Mouse (Mus musculus) thymus, postnatal 4 days (tissue): ENCODE results near the gene Asic2.

Source experiments
- DNase-seq: peaks from one replicate; pipeline ENCODE4 v3.0.0; 2021

Gene Asic2

GRCm38 (mm10) chr11:80961326-80961725 is 1006.9 kb downstream of the Asic2 start:
- no peak for DNase-seq

DNA sequence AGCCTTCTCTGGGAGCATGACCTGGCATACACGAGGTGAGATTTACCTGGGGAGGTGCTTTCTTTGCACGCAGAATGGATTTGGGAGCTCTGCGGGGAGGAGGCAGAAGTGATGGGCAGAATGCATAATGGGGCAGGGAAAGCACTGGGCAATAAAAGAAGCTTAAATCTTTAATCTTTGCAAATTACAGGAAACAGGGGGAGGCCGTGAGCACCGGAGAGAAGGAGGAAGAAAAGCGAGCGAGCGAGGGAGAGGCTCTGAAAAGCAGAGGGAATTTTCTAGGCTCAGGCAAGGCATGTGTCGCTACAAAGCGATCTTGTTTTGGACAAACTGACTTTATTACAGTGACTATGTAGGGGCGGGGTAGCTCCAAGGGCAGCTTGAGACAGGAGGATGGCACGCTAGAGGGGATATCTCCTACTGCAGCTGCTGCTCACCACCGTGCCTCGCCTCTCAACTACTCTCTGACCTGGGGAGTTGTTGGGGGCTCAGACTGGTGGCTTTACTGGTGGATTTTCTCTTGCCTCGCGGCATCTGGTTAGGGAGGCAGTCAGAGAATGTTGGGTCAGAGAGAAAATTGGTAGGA is 1010.1 kb downstream of the Asic2 start:
- no peak for DNase-seq

DNA sequence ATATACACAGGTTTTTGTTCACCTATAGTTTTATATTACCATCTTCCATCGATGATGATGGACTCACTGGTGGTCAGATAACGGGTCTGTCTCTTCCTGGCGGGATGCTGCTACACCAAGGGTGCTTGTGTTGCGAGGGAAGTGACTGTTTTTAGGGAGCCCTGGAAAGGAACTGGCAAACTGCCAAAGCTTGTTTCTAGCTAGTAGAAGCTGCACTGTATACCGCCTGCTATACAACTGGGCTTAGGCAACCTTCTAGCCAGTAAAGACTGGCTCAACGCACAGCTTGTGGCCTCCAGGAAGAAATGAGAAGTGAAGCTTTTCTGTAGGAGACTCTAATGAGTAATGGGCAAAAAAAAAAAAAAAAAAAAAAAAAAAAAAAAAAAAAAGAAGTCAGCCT is 1012.3 kb downstream of the Asic2 start:
- DNase-seq: no peak

GRCm38 (mm10) chr11:80954147-80954546 is 1014.1 kb downstream of the Asic2 start:
- no peak for DNase-seq

DNA sequence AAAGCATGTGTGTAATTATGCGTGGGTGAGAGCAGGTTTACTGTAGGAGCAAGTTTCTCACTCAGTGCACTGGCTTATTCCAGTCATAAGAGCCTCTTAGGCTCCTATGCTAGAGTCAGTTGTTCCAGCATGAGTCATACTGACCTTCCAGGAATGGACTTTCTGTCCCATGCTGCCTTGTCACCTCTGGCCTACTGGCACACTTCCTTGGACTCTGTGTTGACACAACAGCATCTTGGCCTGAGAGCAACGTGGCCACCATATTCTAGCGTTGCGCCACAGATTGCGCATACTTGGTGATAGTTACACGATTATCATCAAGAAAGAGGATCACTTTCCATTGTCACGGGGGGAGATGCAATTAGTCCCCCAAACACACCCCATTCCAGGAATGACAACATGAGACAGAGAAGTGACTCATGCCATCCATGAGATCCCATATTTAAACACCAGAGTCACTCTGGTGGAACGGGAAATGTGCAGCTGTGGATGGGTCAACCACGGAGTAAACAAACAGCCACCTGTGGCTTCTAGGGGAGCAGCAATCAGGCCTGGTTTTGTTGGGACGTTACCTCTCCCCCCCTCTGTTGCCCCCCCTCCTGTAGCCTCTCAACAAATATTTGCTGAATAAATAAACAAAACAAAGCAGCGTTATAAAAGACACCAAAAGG is 1019.1 kb downstream of the Asic2 start:
- DNase-seq: no peak

DNA sequence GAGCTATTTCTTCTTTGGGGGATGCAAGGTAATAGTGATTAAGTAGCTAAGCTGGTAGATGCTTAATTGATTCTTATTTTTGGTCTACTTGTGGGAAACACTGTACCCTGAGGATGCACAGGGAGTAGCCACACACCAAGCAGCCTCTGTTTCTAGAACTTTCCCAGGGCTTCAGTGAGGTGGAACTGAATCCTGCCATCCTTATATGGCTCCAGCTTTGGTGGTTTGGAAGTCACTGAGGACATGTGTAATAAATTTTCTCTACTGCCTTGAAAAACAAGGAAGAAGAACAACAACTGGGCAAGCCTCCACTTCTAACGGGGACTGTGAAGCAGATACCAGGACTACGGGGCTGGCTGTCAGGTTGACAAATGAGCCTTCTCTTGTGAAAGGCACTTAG is 1020.2 kb downstream of the Asic2 start:
- DNase-seq: no peak

DNA sequence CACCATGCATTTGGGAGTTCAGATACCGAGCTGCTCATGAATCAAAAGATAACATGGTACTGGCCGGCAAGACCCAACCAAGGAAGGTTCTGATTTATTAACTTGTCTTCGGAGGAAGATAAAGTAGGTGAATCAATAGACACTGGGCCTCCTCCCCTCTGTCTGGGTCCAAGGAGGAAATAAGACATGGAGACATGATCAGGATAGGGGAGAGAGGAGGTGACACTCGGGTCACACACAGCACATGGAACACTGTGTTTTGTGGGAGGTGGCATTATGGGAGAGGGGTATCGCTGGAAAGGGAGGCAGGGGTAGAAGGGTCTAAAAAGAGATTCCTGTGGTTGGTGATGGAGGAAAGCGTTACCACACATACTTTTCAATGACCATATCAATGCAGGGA is 1022.1 kb downstream of the Asic2 start:
- DNase-seq: no peak

GRCm38 (mm10) chr11:80923286-80923951 is 1044.8 kb downstream of the Asic2 start:
- no peak for DNase-seq

- no peak for DNase-seq
These were observed 1049.9 kb downstream of the Asic2 start for GRCm38 (mm10) chr11:80918332-80918731.

DNA sequence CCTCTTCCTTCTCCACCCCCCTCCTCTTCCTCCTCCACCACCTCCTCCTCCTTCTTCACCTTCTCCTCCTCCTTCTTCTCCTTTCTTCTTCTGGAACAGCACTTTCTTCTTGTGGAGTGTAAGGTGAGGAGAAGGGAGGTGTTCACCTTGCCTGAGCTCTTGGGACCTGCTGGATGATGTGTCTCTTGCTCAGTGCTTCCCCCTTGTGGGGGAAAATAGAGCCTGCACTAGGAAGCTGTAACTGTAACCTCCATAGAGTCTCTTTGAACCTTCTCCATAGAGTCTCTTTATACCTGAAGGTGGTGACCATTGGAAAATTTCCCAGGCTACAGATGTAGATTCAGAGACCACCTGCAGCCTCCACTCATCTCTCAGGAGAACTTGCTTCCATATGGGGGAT is 1050.6 kb downstream of the Asic2 start:
- peak; percentile 37 for DNase-seq

DNA sequence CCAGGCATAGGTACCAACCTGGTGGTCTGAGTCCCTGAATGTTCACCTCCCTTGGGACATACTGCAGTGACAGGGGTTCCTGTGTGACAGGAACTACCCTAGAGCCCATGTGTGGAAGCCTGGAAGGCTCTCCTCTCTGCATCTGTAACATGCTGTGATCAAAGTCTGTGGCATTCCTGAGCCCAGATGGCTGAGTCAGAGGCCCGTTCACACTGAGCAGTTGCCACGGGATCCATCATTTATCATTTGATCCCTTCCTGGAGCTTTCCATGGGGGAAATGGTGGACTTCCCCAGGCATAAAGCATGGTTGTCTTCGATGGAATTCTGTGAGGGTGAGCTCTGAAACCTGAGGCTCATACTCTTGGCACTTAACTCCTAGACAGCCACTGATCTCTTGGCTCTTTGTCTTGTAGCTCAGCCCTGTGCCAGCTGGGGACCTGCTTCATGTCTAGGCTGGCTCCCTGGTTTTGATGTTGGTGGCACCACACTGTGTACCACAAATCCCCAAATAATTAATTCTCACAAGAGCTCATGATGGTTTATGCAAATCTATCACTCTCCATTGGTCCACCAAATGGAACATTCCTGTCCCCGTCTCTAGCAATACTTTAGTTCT is 1054.7 kb downstream of the Asic2 start:
- DNase-seq: no peak

- no peak for DNase-seq
These were observed 1055.5 kb downstream of the Asic2 start for GRCm38 (mm10) chr11:80912721-80913120.

DNA sequence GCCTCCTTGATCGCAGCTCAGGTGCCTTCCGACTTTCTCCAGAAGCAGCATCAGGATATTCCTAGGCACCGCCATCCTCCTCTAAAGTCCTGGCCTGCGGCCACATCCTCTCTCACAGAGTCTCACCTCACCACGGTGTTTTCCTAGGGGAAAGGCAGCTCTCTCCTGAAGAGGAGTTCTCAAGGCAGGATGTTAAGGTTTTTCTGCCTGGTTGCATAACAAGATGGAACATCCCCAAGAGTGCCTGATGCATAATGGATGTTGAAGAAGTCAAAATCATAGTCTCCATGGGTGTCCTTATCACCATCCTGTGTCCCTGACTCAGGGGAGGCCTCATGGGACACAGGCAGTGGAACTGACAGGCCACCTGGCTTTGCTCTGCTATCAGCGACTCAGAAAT is 1060.4 kb downstream of the Asic2 start:
- no peak for DNase-seq

DNA sequence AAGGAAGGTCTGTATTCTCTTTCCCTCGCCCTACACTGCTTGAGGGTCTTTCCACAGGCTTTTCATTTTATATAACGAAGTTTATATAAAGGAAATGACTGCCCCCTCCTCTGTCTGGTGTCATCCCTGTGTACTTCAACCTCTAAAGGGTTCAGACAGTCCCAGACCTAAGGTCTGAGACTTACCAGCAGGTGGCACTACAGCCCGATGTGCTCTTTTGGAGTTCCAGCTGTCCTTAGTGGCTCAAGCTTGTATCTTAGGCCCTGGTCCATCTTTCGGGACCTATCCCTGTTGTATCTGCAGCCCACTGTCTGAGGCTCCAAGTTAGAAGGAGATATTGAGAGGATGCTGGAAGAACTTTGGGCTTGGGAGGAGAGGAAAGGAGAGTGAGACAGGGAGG is 1061.8 kb downstream of the Asic2 start:
- DNase-seq: peak; percentile 64

DNA sequence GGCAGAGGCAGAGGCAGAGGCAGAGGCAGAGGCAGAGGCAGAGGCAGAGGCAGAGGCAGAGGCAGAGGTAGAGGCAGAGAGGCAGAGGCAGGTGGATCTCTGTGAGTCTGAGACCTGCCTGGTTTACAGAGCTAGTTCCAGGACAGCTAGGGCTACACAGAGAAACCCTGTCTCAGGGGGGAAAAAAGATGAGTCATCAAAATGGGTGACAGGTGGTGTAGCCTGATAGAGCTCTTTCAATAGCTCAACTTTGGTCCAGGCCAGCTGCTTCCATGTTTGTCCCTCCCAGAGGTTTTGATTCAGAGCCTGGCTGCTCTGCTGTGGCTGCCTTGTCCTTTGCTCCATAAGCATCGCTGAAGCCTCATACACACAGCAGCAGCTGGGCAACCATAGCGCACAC is 1063.7 kb downstream of the Asic2 start:
- DNase-seq: no peak

DNA sequence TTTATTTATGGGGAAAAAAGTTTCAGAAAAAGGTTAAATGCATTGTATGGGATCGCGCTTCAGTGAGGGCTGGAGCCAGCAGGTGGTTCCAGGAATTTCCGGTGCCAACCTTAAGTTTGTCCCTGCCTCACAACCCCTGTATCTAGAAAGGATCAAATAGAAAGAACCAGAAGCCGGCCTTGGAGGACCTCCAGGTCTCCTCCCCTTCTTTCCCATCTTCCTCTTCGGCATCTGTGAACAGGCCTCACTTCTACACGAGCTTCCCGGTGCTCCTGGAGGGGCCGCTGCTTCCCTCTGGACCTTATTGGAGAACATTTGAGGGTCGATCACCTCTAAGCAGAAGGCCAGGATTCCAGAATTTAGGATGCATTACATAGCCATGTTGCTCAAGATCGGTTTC is 1064.8 kb downstream of the Asic2 start:
- DNase-seq: no peak

DNA sequence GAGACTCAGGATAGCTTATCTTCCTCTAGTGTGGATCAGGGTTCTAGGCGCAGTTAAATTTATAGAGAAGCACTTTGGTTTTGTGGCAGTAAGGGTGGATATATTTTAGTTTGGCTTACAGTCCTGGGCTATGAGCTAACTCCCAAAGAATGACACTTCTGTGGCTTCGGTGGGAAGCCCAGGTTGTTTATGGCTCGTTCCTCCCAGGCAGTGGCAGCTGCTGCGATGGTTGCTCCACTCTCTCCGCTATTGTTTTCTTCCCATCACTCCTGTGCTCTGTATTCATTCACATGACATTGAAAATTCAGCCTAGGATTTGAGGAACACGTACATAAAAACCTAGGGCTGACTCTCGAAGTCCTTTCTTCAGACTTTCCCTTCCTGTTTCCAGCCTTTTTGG is 1065.6 kb downstream of the Asic2 start:
- DNase-seq: no peak

DNA sequence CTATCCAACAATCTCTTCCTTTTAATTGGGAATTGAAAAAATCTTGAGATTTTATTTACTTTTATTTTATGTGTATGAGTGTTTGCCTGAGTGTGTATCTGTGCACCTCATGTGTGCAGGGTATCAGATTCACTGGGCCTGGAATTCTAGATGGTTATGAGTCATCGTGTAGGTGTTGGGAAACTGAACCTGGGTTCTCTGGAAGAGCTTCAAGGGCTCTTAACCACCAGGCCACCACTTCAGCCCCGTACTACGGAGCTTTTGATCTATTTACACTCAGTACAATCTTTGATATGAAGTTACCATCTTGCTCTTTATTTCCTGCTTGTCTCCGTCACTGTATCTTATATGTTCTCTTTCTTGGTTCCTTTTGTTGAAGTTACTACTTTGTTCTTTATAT is 1067.7 kb downstream of the Asic2 start:
- no peak for DNase-seq

GRCm38 (mm10) chr11:80895853-80896252 is 1072.4 kb downstream of the Asic2 start:
- no peak for DNase-seq

- DNase-seq: no peak
These were observed 1078.8 kb downstream of the Asic2 start for GRCm38 (mm10) chr11:80889336-80890063.

- DNase-seq: no peak
These were observed 1081.2 kb downstream of the Asic2 start for GRCm38 (mm10) chr11:80887021-80887420.

- DNase-seq: no peak
These were observed 1081.9 kb downstream of the Asic2 start for GRCm38 (mm10) chr11:80886365-80886764.

- DNase-seq: no peak
These were observed 1083.6 kb downstream of the Asic2 start for GRCm38 (mm10) chr11:80884521-80885231.
